Mouse (Mus musculus) liver, postnatal 0 days (tissue): ENCODE results near the gene Wdr91. TPM values are rescaled to one million over a fixed set of nuclear protein-coding genes. Genes with fewer than 3 reads are reported as not detected.

ENCODE experiments used
- ATAC-seq: fragments of 200-750 bp; cut with Nextera tagmentation; 2 replicates; pipeline ENCODE4 v1.8.0; 2017; ENCODE audit warnings: mild to moderate bottlenecking, moderate library complexity
- DNase-seq: peaks from one replicate; pipeline ENCODE4 v3.0.0-alpha.2; 2016
- H3K27ac ChIP-seq: fragments of 300-500 bp; sonication (generic); 2 replicates; pipeline ENCODE4 v1.5.1; 2014; ENCODE audit warnings: antibody characterized with exemption, moderate library complexity, mild to moderate bottlenecking, low read depth
- H3K27me3 ChIP-seq: fragments of 300-500 bp; sonication (generic); 2 replicates; pipeline ENCODE4 v1.6.1; 2014; ENCODE audit warnings: low read length, control low read depth, mixed read lengths; ENCODE audit not compliant: insufficient read depth
- H3K36me3 ChIP-seq: fragments of 300-500 bp; sonication (generic); replicated peaks from 2 replicates; pipeline ENCODE4 v1.6.1; 2014; ENCODE audit warnings: mild to moderate bottlenecking, control low read depth, low read length, moderate library complexity, mixed read lengths; ENCODE audit not compliant: insufficient read depth
- H3K4me1 ChIP-seq: fragments of 300-500 bp; sonication (generic); 2 replicates; pipeline ENCODE4 v1.6.1; 2014; ENCODE audit warnings: antibody characterized with exemption, mild to moderate bottlenecking, control low read depth; ENCODE audit not compliant: insufficient read depth
- H3K4me2 ChIP-seq: fragments of 300-500 bp; sonication (generic); 2 replicates; pipeline ENCODE4 v1.6.1; 2014; ENCODE audit warnings: low read depth, mild to moderate bottlenecking, low read length, moderate library complexity, mixed read lengths
- H3K4me3 ChIP-seq: fragments of 300-500 bp; sonication (generic); 2 replicates; pipeline ENCODE4 v1.5.1; 2014; ENCODE audit warnings: low read depth, low read length
- H3K9ac ChIP-seq: fragments of 300-500 bp; sonication (generic); replicated peaks from 2 replicates; pipeline ENCODE4 v1.6.1; 2014; ENCODE audit warnings: mild to moderate bottlenecking, moderate library complexity
- H3K9me3 ChIP-seq: fragments of 300-500 bp; sonication (generic); 2 replicates; pipeline ENCODE4 v1.6.1; 2016; ENCODE audit warnings: mild to moderate bottlenecking, control low read depth, low read length, mixed read lengths
- CTCF ChIP-seq: sonication (generic); IDR thresholded peaks from 2 replicates; pipeline ENCODE4 v1.5.1; 2016; ENCODE audit warnings: antibody characterized with exemption, low read depth
- EP300 ChIP-seq: IDR thresholded peaks from 2 replicates; pipeline ENCODE4 v1.6.1; 2016; ENCODE audit warnings: antibody characterized with exemption, low read depth, mild to moderate bottlenecking
- WGBS: fragments of 180-500 bp; shearing (Covaris S2); extraction: QIAGEN DNeasy Blood & Tissue Kit; methylation state at CpG from one replicate; pipeline ENCODE4 v1.1.7; 2014; ENCODE audit not compliant: insufficient replicate concordance; 5-methylcytosine and 5-hydroxymethylcytosine counted together
- polyA plus RNA-seq: library from polyadenylated mRNA; unstranded; fragments of >200 nt; fragmentation: Nextera tagmentation; extraction: Ambion mirVana; gene quantifications from 2 replicates; pipeline ENCODE4 v1.2.1, GENCODE M21; 2015

Wdr91 gene
- polyA plus RNA-seq, 1 experiment from 2014 or later: 5.7 TPM

GRCm38 (mm10) chr6:34896168-34896780 is 14.4 kb downstream of the Wdr91 start:
- H3K36me3 ChIP-seq: peaks cover 45% of the 10 kb centered on the region
- TF ChIP-seq CTCF (no peak), EP300 (no peak)
- no peak overlapping the region for H3K27ac ChIP-seq
- no peak overlapping the region for H3K9ac ChIP-seq
- no peak overlapping the region for H3K4me3 ChIP-seq
- DNase-seq (no peak), ATAC-seq (no peak)
- H3K27me3 ChIP-seq: no peaks in the 10 kb centered on the region
- no peak overlapping the region for H3K4me2 ChIP-seq
- WGBS: 83% methylated on average over 16 of the region's 16 CpGs
- no peaks in the 10 kb centered on the region for H3K9me3 ChIP-seq
- peaks cover 10% of the 10 kb centered on the region; the same call in 1 of the 2 replicates for H3K4me1 ChIP-seq

- no peak for DNase-seq
- Histone ChIP-seq H3K4me2 (no peak overlapping the region), H3K27ac (no peak overlapping the region), H3K9ac (no peak overlapping the region), H3K36me3 (peaks cover 45% of the 10 kb centered on the region), H3K9me3 (no peaks in the 10 kb centered on the region), H3K4me3 (no peak overlapping the region), H3K4me1 (peaks cover 10% of the 10 kb centered on the region; the same call in 1 of the 2 replicates), H3K27me3 (no peaks in the 10 kb centered on the region)
- 90% methylated on average over 7 of the region's 7 CpGs for WGBS
- no peak for ATAC-seq
- TF ChIP-seq CTCF: no peak
- TF ChIP-seq EP300: no peak
Observed at GRCm38 (mm10) chr6:34895569-34895968, 15.1 kb downstream of the Wdr91 start.

- WGBS: 74% methylated on average over 4 of the region's 4 CpGs
- Histone ChIP-seq H3K4me1 (no peaks in the 10 kb centered on the region), H3K4me2 (no peak overlapping the region), H3K27ac (no peak overlapping the region), H3K9me3 (no peaks in the 10 kb centered on the region), H3K36me3 (peaks cover 65% of the 10 kb centered on the region), H3K9ac (no peak overlapping the region), H3K4me3 (no peak overlapping the region), H3K27me3 (no peaks in the 10 kb centered on the region)
- no peak for TF ChIP-seq EP300
- TF ChIP-seq CTCF: no peak
- DNase-seq (no peak), ATAC-seq (no peak)
Observed at GRCm38 (mm10) chr6:34889185-34889584, 21.5 kb downstream of the Wdr91 start.

GRCm38 (mm10) chr6:34887131-34887850 is 23.4 kb downstream of the Wdr91 start:
- Histone ChIP-seq H3K9ac (no peak overlapping the region), H3K9me3 (no peaks in the 10 kb centered on the region), H3K4me1 (no peaks in the 10 kb centered on the region), H3K4me2 (no peak overlapping the region), H3K4me3 (no peak overlapping the region), H3K27me3 (no peaks in the 10 kb centered on the region), H3K27ac (no peak overlapping the region), H3K36me3 (peaks cover 67% of the 10 kb centered on the region)
- 88% methylated on average over 6 of the region's 6 CpGs for WGBS
- ATAC-seq: no peak
- TF ChIP-seq EP300 (no peak), CTCF (no peak)
- DNase-seq: no peak

GRCm38 (mm10) chr6:34884724-34885123 is 26.0 kb downstream of the Wdr91 start:
- TF ChIP-seq EP300 (no peak), CTCF (no peak)
- Histone ChIP-seq H3K9me3 (no peaks in the 10 kb centered on the region), H3K36me3 (peaks cover 61% of the 10 kb centered on the region), H3K9ac (no peak overlapping the region), H3K4me1 (no peaks in the 10 kb centered on the region), H3K4me2 (no peak overlapping the region), H3K27ac (no peak overlapping the region), H3K4me3 (no peak overlapping the region), H3K27me3 (no peaks in the 10 kb centered on the region)
- DNase-seq (no peak), ATAC-seq (no peak)
- 91% methylated on average over 7 of the region's 7 CpGs for WGBS

GRCm38 (mm10) chr6:34879911-34880475 is 30.7 kb downstream of the Wdr91 start:
- H3K4me1 ChIP-seq: peaks cover 33% of the 10 kb centered on the region
- no peak overlapping the region for H3K9ac ChIP-seq
- TF ChIP-seq CTCF (peak; percentile 68), EP300 (no peak)
- no peaks in the 10 kb centered on the region for H3K9me3 ChIP-seq
- H3K27ac ChIP-seq: no peak overlapping the region
- ATAC-seq: no peak
- DNase-seq: no peak
- no peaks in the 10 kb centered on the region for H3K27me3 ChIP-seq
- no peak overlapping the region for H3K4me3 ChIP-seq
- WGBS: 58% methylated on average over 6 of the region's 6 CpGs
- H3K4me2 ChIP-seq: no peak overlapping the region
- H3K36me3 ChIP-seq: peaks cover 34% of the 10 kb centered on the region
